Mouse (Mus musculus) WW6 (cell line): Measurements from ENCODE around the gene Erich2.

ENCODE experiments used
- DNase-seq: peaks from one replicate; pipeline ENCODE4 v3.0.0-alpha.2; 2013; ENCODE audit warnings: low read depth, low spot score

The Erich2 gene

DNA sequence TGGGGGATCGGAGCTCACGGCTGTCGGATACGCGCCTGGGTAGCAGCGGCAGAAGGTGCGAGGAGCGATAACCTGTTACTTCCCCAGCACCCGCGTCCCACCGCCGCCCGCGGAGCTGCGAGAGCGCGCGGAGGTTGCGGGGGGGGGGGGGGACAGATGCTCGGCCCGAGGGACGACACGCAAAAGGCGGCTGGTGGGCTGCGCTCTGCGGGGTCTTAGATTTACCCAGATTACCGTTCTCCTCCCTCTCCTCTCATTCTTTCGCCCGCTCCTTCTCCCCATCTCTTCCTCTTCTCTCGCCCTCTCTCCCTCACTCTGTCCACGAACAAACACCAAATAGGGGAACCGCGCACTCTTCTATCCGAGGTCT, 54.0 kb downstream of the Erich2 start:
- DNase-seq = no peak

DNA sequence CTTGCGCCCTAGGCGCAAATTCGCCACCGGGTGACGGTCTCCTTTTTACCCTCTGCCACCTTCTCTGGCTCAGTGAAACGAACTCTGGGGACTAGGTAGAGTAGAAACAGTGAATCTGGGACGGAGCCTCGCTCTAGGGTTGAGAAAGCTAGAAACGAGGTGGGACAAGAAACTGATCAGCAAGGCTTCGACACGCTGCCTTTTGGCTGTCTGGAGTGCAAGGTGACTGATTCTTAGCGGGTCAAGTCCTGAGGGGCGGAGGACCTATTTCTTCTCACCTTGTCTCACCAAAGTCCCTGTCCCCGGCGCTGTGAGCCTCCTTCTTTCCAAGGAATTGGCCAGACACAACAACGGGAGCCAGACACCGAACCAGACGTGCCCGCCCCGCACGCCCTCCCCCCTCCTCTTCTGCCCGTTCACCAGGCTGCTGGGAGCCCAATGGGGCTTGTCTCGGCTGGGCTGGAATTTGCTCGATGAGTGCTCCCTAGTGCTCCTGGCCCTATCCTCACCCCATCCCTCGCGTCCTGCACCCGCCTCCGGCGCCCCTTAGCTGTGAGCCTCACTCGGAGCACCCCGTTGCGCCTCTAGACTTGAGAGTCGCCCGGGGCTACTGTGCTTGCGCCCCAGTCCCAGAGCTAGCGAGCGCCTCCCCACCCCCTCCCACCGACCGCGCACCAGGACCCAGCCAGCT, 54.5 kb downstream of the Erich2 start:
- DNase-seq = no peak

DNA sequence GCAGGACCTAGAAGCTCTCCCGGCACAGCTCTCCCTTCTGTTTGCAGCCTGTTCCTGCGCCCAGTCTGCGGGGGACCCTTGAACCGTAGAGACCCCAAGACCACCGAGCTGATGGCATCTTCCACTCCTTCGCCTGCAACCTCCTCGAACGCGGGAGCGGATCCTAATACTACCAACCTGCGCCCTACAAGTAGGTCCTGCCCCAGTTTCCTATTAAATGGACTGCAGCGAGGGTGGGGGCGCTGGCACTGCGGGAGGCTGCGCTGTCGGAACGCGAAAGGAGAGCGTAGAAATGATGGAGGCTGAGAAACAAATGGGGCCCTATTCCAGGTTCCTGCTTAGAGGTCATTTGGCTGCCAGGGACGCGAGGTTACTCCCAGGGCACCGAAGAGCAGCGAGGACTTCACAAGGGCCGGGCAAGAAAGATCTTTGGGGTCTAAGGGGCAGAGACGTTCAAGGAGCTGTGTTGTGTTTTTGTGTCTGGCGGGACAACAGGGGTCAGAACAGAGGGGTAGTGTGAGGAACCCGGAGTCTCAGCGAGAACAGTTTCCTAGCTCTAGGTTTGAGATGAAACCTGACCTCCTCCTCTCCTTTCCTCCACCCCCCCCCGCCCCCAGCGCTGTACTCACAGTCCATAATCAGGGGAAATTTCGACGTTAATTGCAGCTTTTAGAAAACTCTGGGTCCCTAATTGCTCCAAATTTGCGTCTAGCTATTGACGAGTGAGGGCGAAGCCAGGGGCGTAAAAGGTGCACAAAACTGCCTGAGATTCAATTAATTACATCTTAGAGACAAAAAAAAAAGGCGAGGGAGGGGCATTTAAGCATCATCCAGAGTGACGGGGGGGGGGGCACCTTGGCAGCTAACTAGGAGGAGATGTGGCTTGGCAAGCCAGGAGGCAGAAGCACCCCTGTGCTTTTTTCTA, 55.4 kb downstream of the Erich2 start:
- no peak for DNase-seq

DNA sequence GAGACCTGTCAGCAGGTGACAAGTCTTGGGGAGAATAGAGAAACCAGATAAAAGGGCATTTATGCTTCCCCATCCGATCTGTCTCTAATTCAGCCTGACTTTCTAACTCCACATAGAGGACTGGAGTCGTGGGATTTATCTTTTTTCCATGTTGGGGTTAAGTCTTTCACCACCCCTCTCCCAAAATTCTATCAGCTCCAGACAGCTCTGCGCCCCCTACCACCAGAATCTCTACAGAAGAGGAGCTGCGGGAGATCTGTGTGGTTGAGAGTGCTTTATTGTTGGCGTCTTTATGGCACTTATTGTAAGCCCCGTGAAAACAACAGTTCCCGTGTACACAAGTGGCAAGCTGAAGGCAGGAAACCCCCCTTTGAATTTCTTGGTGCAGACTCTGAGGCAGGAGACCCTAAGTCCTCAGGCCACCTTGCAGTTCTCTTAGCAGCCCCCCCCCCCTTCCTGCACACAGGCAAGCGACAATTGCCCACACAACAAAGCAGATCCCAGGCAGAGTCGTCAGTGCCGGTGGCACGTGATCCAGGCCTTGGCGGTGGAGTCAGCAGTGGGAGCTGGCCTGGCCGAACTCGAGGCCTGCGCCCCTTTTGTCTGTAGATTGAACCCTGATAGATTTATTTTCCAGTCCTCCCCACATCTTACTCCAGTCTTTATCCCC, 56.2 kb downstream of the Erich2 start:
- DNase-seq = no peak

DNA sequence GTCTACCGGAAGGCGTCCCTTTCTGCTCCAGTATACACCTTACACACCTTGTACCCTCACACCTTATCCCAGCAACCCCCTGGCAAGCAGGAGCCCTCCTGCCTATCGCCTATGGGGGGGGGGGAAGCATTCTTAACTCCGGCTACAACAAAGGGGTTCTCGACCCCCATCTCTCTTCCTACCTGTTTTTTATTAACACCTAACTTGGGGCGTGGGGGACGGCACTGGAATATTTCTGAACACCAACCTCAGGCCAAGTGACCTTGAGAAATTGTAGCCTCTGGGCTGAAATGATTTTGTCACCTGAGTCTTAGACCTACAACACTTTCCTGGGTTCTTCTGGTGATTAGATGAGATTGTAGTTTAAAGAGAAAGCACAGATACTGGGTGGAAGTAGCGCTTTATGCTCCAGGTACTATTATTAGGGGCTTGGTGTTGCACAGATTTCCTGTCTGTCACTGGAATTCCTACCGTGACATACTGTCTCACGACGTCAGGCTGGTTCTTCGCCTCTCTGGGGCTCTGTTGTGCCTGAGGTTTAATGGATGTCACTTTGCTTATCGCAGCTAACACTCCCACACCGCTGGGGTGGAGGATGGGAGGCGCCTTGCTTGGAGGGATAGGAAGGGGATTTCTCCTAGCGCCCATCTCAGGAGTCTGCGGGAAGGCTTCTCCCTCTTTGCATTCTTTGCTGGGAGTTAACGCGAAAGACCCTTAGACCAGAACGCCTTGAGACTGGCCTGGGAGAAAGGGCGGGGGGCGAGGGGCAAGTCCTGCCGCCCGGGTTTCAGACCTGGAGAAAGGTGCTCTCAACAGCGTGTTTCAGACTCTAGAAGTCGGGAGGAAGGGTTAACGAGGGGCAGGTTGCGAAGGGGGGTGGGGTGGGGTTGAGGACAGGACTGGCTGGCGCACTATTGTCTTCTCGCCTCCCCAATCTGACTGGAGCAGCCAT, 57.3 kb downstream of the Erich2 start:
- DNase-seq = no peak

DNA sequence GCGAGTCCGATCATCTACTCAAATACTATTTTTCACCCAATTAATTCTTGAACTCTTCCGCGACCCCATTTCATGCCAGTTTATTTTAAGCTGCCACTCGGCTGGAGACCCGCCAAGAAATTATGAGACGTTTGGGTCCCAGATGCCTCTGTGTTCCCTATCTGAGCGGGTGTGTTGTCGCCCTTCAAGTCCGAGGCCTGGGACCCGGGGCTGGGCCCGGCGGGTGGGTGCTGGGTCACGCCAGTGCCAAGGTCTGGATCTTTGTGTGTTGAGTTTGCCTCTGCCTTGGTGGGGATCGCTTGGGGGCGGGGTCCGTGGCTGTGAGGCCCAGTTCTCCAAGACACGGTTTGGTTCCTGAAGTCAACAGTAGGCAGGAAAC, 58.0 kb downstream of the Erich2 start:
- DNase-seq = no peak

DNA sequence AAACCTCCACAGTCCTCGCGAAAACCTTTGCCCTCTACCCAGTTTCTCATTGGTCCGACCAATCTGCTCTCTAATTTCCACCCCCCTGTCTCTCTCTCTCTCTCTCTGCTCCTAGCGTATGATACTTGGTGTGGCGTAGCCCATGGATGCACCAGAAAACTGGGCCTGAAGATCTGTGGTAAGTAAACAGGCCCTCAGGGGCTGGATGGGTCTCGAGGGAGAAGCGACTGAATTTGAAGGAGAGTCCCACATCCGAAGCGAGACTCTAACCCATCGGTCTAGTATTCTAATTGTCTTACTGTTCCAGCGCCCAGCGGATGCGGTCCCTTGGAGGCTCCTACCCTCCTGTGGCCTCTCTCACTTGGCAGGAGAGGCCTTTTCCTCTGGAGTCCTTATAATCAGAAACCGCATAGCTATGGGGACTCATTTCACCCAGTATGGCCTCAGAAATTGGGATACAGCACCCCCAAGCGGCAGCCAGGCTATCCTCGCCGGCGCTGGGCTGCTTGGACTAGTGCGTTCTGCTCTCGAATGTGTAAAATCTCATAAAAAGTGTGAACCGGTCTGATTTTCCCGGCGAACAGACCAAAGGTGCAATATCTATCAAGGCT, 58.6 kb downstream of the Erich2 start:
- DNase-seq = no peak

DNA sequence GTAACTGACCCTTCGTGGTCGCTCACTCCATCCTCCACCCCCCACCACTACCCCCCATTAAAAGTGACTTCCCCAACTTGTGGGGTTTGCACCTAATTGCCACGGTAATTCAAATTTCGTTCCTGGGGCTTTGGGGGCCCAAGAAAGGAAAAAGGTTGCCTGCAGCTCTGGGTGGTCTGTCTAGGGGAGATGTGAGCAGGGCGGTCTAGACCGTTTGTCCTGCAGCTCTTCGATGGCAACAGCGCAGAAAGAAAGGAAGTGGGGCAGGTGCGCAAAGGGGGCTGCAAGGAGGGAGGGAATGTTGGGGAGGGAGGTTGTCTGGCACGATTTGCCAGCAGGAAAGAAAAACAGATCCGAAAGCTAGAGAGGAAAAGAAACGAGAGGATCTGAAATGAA, 59.1 kb downstream of the Erich2 start:
- DNase-seq = no peak

DNA sequence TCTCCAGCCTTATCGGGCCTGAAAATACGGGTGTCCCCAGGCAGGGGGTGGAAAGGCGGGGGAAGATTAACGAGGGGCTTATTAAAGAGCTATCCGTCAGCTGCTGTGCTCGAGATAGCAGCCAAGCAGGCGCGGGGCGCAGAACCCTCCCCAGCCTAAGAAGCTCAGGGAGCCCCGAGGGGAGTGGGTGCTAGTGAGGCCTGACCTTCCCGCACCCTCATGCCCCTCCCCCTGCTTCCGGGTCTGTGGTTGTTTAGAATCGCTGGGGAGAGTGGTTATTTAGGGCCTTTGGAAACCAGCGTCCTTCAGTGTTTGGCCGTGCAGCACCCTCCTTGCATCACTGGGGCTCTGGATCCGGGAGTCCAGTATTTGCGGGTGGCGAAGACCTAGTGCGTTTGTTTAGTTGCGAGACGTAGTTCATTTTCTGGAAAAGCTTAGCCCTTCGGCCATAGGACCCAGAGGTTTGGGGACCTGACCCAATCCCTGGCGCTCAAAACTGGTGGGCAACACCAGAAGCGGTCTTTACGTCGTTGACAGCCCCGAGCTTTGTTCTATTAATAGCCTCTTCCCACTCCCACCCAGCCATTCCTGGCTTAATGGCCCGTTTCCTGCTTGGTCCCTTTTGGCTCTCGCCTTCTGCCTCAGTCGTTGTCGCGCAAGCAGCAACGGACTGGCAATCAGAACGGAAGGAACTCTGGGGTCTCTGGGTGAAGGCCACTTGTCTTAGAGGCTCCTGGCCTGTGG, 59.8 kb downstream of the Erich2 start:
- no peak for DNase-seq

DNA sequence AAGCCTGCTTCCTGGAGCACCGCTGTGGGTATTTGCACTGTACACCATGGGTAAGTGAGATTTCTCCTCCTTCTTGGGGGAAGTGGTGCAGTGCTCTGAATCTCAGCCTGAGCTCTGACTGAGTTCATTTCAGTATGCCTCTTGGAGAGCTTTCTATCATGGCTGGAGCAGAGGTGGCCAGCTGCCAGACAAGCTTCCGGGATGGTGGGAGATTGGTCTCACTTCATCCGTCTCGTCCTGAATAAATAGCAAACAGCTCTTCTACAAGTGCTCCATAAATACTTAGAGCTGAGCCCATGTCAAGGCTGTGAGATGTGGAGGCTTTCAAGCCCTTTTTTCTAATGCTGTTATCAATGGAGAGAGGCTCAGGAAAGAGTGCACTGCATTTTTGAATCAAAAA, 63.1 kb downstream of the Erich2 start:
- DNase-seq = no peak

DNA sequence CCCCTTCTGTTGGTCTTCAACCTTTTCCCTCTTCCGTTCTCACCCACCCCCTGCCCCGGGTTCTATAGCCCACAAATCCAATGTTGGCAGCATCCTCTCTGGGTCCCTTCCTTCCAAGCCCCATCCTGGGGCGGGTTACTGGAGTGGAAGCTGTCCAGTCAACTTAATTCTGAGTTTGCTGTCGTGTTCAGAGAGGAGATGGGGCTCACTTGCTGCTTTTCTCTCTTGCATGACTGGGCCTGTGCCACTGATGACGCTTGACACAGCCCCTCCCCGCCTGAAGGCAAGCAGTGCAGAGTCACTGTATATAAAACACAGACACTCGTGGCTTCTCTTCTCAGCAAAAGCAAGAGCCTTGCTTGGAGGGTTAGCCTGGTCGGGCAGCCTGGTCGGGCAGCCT, 63.6 kb downstream of the Erich2 start:
- no peak for DNase-seq

DNA sequence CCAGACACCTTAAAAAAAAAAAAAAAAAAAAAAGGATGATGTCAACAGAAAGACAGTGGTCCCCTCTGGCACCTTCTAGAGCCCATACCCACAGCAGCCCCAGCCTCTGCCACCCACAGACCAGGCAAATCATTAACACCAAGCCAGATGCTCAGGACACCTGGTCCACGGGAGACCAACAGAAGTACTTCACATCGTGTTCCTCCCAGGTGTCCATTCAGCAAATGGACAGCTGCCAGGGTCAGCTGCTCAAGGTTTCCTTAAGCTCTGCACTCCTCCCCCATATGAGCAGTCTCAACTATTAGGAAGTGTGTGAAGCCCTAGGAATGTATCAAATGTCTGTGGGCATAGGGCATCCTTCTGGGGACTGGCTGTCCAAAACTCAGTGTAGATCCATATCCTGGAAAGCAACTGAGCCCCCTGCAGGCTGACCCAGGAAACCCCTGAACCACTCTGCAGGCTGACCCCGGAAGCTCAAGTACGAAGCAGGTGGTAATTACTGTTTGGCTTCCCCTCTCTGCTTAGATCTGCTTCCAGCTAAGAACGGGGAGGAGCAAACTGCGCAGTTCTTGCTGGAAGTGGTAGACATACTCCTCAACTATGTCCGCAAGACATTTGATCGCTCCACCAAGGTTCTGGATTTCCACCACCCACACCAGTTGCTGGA, 65.1 kb downstream of the Erich2 start:
- no peak for DNase-seq

DNA sequence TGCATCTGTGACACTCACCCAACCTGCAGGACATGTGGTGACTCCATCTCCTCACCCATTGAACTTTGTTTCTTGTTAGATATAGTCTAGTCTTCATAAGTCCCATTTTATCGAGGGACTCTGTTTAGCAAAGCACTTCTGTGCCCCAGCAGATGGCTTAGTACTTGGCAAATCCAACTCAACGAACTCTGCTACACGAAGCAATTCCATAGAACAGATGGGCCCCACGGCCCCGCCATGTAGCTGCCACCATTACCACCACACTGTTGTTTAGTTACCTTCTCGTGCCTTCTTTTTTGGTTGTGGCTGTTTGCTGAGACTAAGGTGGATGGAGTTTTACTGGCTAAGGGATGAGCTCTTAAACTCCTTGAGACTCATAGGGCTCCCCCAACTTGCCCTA, 79.6 kb downstream of the Erich2 start:
- DNase-seq = no peak
